Mouse (Mus musculus): ENCODE data around the gene Sephs1. TPM values are rescaled to one million over a fixed set of nuclear protein-coding genes. Genes with fewer than 3 reads are reported as not detected.

The Sephs1 gene
- 85.6 and 89.5 TPM in 2 replicates for polyA plus RNA-seq (2015; fragmentation: Nextera tagmentation; extraction: Ambion mirVana)

- 0% methylated on average over 68 of the region's 115 CpGs for WGBS
- Histone ChIP-seq H3K4me3 (ENCODE audit: low read length) (peak within 1 kb of the TSS; percentile 92), H3K27ac (ENCODE audit: low read length) (peak within 1 kb of the TSS; percentile 99), H3K9me3 (ENCODE audit: control insufficient read depth, low read length) (no peaks in the 10 kb centered on the region), H3K36me3 (ENCODE audit: control insufficient read depth, insufficient read depth, low read length) (peaks cover 13% of the 10 kb centered on the region), H3K4me1 (replicated peaks; ENCODE audit: control insufficient read depth, insufficient read depth, low read length) (peaks cover 12% of the 10 kb centered on the region), H3K9ac (ENCODE audit: low read length) (peak within 1 kb of the TSS; percentile 99), H3K27me3 (ENCODE audit: control insufficient read depth, insufficient read depth, low read depth, low read length) (no peaks in the 10 kb centered on the region), H3K4me2 (ENCODE audit: low read depth, low read length) (peak within 1 kb of the TSS; percentile 73)
- peak; percentile 81 for ATAC-seq (ENCODE audit: low read depth)
Measured at GRCm38 (mm10) chr2:4881350-4882248, at the start of gene Sephs1. Gene Sephs1 (plus strand): TSS chr2:4881564.

DNA sequence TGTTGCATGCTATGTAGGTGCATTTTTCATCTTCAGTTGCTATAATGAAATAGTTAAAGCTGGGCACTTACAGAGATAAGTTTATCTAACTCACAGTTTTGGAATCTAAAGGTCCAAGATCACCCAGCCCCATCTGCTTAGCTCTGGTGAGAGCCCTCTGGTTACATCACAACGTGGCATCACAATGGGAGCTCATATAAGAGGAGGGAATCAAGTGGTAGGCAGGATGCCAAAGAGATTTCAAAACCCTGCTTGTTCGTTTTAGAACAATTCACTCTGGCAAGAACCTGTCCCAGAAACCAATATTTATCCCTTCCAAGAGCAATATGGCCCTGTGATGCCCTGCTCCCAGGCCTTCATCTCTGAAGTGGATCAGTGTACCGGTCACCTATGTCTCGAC is 49.2 kb upstream of the Sephs1 start:
- ATAC-seq (ENCODE audit: low read depth), result no peak
- no peak overlapping the region for H3K4me3 ChIP-seq (ENCODE audit: low read length)
- H3K4me1 ChIP-seq (replicated peaks; ENCODE audit: control insufficient read depth, insufficient read depth, low read length), result peaks cover 7% of the 10 kb centered on the region; the same call in 1 of the 2 replicates
- no peak overlapping the region for H3K27ac ChIP-seq (ENCODE audit: low read length)
- 60% methylated on average over 4 of the region's 4 CpGs for WGBS
- H3K27me3 ChIP-seq (ENCODE audit: control insufficient read depth, insufficient read depth, low read depth, low read length), result no peaks in the 10 kb centered on the region
- no peak overlapping the region for H3K4me2 ChIP-seq (ENCODE audit: low read depth, low read length)
- H3K9me3 ChIP-seq (ENCODE audit: control insufficient read depth, low read length), result no peaks in the 10 kb centered on the region
- H3K9ac ChIP-seq (ENCODE audit: low read length), result no peak overlapping the region
- H3K36me3 ChIP-seq (ENCODE audit: control insufficient read depth, insufficient read depth, low read length), result no peaks in the 10 kb centered on the region

DNA sequence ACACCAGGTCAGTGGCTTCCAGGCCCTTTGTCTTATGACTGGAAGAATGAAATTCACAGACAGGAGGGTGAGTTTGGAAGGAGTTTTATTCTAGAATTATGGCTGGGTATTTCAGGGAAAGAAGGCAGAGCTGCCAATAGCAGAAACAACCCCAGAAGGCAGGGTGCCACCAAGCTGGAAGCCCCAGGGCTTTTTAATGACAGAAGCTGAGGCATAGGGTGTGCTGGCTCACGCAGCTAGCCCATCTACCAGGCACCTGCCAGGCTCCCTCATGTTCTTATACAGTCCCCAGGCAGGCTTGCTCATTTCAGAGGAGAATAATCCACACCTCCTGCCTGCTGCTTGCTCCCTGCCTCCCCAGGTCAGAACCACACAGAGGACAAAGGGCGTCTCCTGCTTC is 31.9 kb upstream of the Sephs1 start:
- Histone ChIP-seq H3K9me3 (ENCODE audit: control insufficient read depth, low read length) (no peaks in the 10 kb centered on the region), H3K4me1 (replicated peaks; ENCODE audit: control insufficient read depth, insufficient read depth, low read length) (no peaks in the 10 kb centered on the region), H3K36me3 (ENCODE audit: control insufficient read depth, insufficient read depth, low read length) (no peaks in the 10 kb centered on the region), H3K9ac (ENCODE audit: low read length) (no peak overlapping the region), H3K27me3 (ENCODE audit: control insufficient read depth, insufficient read depth, low read depth, low read length) (no peaks in the 10 kb centered on the region), H3K4me2 (ENCODE audit: low read depth, low read length) (no peak overlapping the region), H3K4me3 (ENCODE audit: low read length) (no peak overlapping the region), H3K27ac (ENCODE audit: low read length) (no peak overlapping the region)
- no peak for ATAC-seq (ENCODE audit: low read depth)
- 81% methylated on average over 2 of the region's 2 CpGs for WGBS

GRCm38 (mm10) chr2:4857186-4857585 is 24.2 kb upstream of the Sephs1 start:
- no peak overlapping the region for H3K27ac ChIP-seq (ENCODE audit: low read length)
- 46% methylated on average over 5 of the region's 5 CpGs for WGBS

DNA sequence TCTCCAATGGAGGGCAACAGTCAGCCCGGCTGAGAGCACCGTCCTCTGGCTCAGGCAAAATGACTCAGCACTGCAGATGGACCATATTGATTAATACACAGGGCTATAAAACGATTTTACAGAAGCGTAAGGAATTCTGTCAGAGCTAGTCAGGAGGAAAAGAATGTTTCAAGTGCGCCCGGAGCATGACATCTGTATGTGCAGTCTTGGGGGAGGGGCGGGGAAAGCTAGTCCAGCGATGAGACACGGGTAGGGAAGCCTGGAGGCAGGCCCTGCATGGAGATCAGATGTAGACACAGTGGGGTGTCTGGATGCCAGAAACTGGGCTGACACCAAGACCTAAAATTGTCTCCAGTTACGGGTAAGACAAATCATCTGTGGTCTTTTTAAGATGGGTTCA is 23.2 kb upstream of the Sephs1 start:
- no peak overlapping the region for H3K27ac ChIP-seq (ENCODE audit: low read length)
- no peak for ATAC-seq (ENCODE audit: low read depth)
- H3K9me3 ChIP-seq (ENCODE audit: control insufficient read depth, low read length), result no peaks in the 10 kb centered on the region
- H3K27me3 ChIP-seq (ENCODE audit: control insufficient read depth, insufficient read depth, low read depth, low read length), result no peaks in the 10 kb centered on the region
- H3K4me3 ChIP-seq (ENCODE audit: low read length), result no peak overlapping the region
- no peak overlapping the region for H3K9ac ChIP-seq (ENCODE audit: low read length)
- H3K4me2 ChIP-seq (ENCODE audit: low read depth, low read length), result no peak overlapping the region
- no peaks in the 10 kb centered on the region for H3K36me3 ChIP-seq (ENCODE audit: control insufficient read depth, insufficient read depth, low read length)
- WGBS, result 44% methylated on average over 10 of the region's 10 CpGs
- no peaks in the 10 kb centered on the region for H3K4me1 ChIP-seq (replicated peaks; ENCODE audit: control insufficient read depth, insufficient read depth, low read length)

More at GRCm38 (mm10) chr2:4857186-4857585, 24.2 kb upstream of the Sephs1 start:
- H3K4me3 ChIP-seq (ENCODE audit: low read length), result no peak overlapping the region
- ATAC-seq (ENCODE audit: low read depth), result peak; percentile 31; the same call in 1 of the 2 replicates
- no peaks in the 10 kb centered on the region for H3K36me3 ChIP-seq (ENCODE audit: control insufficient read depth, insufficient read depth, low read length)
- no peaks in the 10 kb centered on the region for H3K9me3 ChIP-seq (ENCODE audit: control insufficient read depth, low read length)
- H3K9ac ChIP-seq (ENCODE audit: low read length), result no peak overlapping the region
- H3K27me3 ChIP-seq (ENCODE audit: control insufficient read depth, insufficient read depth, low read depth, low read length), result no peaks in the 10 kb centered on the region
- H3K4me1 ChIP-seq (replicated peaks; ENCODE audit: control insufficient read depth, insufficient read depth, low read length), result no peaks in the 10 kb centered on the region
- no peak overlapping the region for H3K4me2 ChIP-seq (ENCODE audit: low read depth, low read length)

- peak; percentile 85 for ATAC-seq (ENCODE audit: low read depth)
- Histone ChIP-seq H3K4me1 (replicated peaks; ENCODE audit: control insufficient read depth, insufficient read depth, low read length) (0 out of 2 replicates have a peak, but pooled peaks cover 3% of the 10 kb centered on the region), H3K4me3 (ENCODE audit: low read length) (no peak overlapping the region), H3K9ac (ENCODE audit: low read length) (no peak overlapping the region; the same call in 1 of the 2 replicates), H3K9me3 (ENCODE audit: control insufficient read depth, low read length) (no peaks in the 10 kb centered on the region), H3K36me3 (ENCODE audit: control insufficient read depth, insufficient read depth, low read length) (no peaks in the 10 kb centered on the region), H3K27me3 (ENCODE audit: control insufficient read depth, insufficient read depth, low read depth, low read length) (no peaks in the 10 kb centered on the region), H3K4me2 (ENCODE audit: low read depth, low read length) (no peak overlapping the region), H3K27ac (ENCODE audit: low read length) (no peak overlapping the region)
- WGBS, result 33% methylated on average over 7 of the region's 7 CpGs
Measured at GRCm38 (mm10) chr2:4864008-4864816, 17.2 kb upstream of the Sephs1 start.

- Histone ChIP-seq H3K4me2 (ENCODE audit: low read depth, low read length) (no peak overlapping the region), H3K9me3 (ENCODE audit: control insufficient read depth, low read length) (no peaks in the 10 kb centered on the region), H3K4me1 (replicated peaks; ENCODE audit: control insufficient read depth, insufficient read depth, low read length) (0 out of 2 replicates have a peak, but pooled peaks cover 3% of the 10 kb centered on the region), H3K36me3 (ENCODE audit: control insufficient read depth, insufficient read depth, low read length) (no peaks in the 10 kb centered on the region), H3K9ac (ENCODE audit: low read length) (no peak overlapping the region), H3K27ac (ENCODE audit: low read length) (no peak overlapping the region), H3K4me3 (ENCODE audit: low read length) (no peak overlapping the region), H3K27me3 (ENCODE audit: control insufficient read depth, insufficient read depth, low read depth, low read length) (no peaks in the 10 kb centered on the region)
- 0 out of 2 replicates have a peak, but pooled peaks have one; percentile 9 for ATAC-seq (ENCODE audit: low read depth)
- 37% methylated on average over 9 of the region's 9 CpGs for WGBS
Measured at GRCm38 (mm10) chr2:4864817-4865296, 16.5 kb upstream of the Sephs1 start.

- Histone ChIP-seq H3K4me3 (ENCODE audit: low read length) (no peak overlapping the region), H3K27ac (ENCODE audit: low read length) (no peak overlapping the region), H3K27me3 (ENCODE audit: control insufficient read depth, insufficient read depth, low read depth, low read length) (no peaks in the 10 kb centered on the region), H3K9ac (ENCODE audit: low read length) (no peak overlapping the region), H3K36me3 (ENCODE audit: control insufficient read depth, insufficient read depth, low read length) (no peaks in the 10 kb centered on the region), H3K9me3 (ENCODE audit: control insufficient read depth, low read length) (no peaks in the 10 kb centered on the region), H3K4me1 (replicated peaks; ENCODE audit: control insufficient read depth, insufficient read depth, low read length) (0 out of 2 replicates have a peak, but pooled peaks cover 3% of the 10 kb centered on the region), H3K4me2 (ENCODE audit: low read depth, low read length) (no peak overlapping the region)
- 75% methylated on average over 12 of the region's 12 CpGs for WGBS
- ATAC-seq (ENCODE audit: low read depth), result no peak
Measured at GRCm38 (mm10) chr2:4868028-4868725, 13.2 kb upstream of the Sephs1 start.
